Mouse (Mus musculus): Measurements from ENCODE around the gene Tmod1. TPM values are rescaled to one million over a fixed set of nuclear protein-coding genes. Genes with fewer than 3 reads are reported as not detected.
A peak's percentile ranks its signal among the peaks of the same experiment; 100 is the strongest.

Gene Tmod1
- total RNA-seq, 2 experiments from 2014 or later: 199 to 210 TPM

DNA sequence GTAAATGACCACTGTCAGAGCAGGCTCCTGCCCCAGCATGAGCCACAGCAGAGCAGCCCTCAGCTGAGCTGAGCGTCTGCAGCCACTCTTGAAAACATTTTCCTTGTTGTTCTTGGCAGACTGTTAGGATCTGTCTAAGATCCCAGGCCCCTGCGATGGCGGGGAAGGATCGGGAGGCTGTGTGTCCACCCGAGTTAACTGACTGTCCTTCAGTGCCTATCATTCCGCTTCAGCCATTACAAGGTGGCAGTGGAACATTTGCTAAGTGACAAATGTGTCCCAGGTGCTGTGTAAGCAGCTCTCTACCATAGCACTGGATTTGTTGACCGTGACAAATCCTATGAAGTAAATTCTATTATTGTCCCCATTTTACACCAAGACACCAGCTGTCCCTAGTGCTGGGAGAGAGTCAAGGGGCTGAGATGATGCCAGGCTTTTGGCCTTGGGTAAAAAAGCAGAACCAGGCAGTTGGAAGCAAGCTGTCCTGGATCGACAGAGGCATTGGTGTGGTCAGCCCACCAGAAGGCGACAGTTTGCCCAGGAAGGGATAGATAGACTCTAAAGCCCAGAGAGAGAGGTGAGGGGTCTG, 46.6 kb downstream of the Tmod1 start:
- no peak for DNase-seq
- intact Hi-C loops (cut with DNase I): loop anchor here (5.0 kb wide), 1 partner anchor 43 kb away; no protein-coding TSS in a partner anchor

DNA sequence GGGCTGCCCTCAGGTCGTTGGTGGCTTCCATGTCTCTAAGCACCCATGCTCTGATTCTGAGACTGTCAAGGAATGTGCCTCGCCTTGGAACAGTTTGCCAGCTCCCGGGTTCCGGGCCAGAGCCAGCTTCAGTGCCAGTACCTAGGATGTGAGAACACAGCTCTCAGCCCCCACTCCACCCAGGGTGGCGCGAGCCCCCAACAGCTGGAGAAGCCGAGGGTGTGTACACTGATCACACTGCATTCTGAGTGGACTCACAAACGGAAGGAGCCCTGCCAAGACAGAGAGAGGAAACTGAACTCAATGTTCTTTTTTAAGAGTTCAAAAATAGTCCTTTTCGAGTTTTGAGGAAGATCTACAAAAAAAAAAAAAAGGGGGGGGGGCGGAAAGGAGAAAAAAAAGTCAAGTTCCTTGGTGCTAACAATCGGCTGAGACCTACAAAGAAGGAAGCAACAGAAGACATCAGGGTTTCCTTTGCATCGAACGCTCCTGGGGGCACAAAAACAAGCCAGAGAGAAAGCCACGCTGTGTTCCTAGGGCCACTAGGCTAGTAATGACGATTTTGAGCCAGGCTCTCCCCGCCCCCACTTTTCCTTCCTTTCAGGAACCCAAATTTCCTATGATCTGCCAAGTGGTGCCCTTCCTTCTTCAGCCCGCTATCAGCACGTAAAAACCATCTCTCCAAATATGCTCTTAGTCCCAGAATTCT, 48.1 kb downstream of the Tmod1 start:
- DNase-seq: peak; percentile 47
- intact Hi-C loops (cut with DNase I): loop anchor here (5.0 kb wide), 1 partner anchor 45 kb away; no protein-coding TSS in a partner anchor

DNA sequence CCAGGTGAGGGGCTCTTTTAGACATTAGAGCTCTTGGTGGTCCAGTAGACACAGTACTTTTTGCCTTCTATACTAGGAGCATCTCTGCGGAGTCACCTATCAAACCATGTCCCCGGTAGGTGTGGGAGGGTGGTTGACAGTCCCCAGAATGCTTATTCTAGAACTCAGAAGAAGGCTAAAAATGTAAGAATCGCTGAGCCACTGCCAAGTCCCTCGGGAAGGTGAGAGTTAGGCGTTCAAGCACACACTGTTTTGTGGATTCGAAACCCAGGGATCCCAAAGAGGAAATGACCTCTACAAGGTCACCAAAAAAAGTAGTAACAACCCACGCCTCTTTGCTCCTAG, 48.7 kb downstream of the Tmod1 start:
- no peak for DNase-seq
- intact Hi-C loops (cut with DNase I): loop anchor here (5.0 kb wide), 1 partner anchor 45 kb away; no protein-coding TSS in a partner anchor

DNA sequence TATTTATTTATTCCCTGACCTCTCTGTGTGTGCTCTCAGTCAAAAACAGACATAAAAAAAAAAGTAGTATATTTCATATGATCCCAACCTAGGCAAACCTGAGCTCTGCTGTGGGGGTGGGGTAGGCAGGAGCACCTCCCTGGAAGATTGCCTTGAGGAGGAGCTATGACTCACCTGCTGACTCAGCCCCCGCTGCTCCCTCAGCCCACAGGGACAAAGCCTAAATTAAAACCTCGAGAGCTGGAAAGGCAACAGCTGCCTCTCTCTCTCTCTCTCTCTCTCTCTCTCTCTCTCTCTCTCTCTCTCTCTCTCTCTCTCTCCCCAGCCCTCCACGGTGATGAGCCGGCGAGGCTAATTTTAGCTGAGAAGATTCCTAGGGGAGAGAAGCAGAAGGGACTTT, 49.1 kb downstream of the Tmod1 start:
- DNase-seq: peak; percentile 55 to 64
- intact Hi-C loops (cut with DNase I): loop anchor here (5.0 kb wide), 1 partner anchor 46 kb away; no protein-coding TSS in a partner anchor

DNA sequence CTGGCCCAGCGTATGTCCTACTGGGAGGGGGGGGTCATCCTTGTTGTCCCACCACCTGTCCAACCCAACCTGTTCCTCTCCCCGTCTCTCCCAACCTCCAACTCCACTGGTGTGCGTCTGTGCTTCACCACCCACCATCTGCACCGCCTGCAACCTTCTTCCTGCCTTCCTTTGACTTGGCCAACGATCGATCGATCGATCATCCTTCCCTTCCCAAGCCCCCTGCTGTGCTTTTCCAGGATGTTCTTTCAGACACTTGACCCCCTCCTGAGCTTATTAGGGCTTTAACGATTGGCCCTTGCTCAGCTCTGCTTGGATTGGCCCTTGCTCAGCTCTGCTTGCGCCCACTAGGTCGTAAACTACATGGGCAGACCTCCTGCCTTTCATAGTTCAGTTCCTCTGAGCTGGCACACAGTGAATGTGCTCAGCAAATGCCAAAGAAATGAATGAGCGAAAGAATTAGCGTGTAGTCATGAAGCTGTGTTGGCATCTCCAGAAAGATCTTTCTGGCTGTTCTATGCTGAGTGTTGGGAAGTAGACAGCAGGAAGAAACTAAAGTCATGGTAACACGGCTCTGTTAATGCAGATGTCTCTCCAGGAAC, 50.9 kb downstream of the Tmod1 start:
- no peak for DNase-seq
- intact Hi-C loops (cut with DNase I): loop anchor here (5.0 kb wide), 1 partner anchor 47 kb away; no protein-coding TSS in a partner anchor

DNA sequence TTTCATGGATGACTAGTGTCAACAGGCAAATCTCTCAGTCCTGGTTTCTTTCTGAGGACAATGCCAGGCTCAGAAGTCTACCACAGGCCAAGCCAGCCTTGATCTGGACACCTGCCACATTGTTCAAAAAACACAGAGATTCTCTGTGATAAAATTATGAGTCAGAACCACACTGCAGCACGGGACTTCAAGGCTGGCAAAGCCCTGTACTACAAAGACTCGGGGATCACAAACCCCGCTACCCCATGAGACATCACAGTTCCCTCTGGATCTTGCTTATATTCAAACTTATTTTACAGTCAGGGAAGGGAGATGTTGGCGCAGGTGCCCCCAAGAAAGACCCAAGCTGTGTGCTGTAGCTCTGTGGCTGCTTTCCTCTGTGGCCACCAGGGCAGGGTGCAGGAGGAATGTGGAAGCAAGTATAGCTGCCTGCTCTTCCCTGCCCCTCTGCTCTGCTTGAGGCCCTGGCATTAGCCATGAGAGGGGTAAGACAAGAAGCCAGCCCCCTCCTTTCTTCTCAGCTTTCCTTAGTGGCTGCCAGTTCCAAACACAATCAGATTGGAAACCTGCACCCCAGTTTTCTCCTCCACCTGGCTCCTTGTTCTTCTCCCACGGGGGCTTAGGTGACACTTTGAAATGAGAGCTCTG, 53.8 kb downstream of the Tmod1 start:
- intact Hi-C loops (cut with DNase I): no loop called here
- no peak for DNase-seq

DNA sequence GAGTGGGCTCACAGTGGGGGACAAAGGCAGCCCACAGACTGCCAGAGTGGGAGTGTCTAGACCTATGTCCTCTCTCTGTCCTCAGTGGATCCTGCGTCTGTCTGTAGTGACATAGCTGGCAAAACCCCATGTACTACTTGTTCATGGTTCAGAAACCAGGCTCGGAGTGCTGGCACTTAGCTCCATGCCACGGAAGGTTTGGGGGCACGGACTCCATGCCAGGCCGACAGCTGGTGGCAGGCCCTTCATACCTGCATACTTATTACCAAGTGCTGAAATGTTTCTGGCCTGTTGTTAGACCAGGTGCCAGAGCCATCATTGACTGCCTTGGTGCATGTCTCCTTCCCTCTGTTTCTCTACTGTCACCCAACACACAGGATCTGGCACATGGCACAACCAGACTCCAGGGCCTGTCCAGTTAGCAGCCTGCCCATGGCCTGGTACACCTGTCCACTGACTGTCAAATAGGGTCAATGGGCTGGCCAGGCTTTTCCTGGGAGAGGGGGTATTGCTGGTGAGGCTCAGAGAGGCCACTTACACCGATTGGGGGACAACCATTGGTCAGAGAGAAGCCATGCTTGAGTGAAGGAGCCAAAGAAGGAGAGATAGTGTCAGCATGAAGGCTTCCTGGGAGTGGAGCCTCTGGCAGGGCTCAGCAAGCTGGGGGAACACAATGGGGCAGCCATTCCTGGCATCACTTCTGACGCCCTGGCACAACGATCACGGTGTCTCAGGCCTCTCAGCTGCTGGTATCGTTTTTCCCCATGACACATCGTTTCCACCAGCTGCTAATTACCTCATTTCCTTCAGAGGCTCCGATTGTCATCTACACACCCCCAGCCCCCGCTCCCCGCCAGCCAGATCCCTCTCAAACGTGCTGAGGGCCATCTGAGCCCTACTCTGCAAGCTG, 56.4 kb downstream of the Tmod1 start:
- DNase-seq: no peak
- intact Hi-C loops (cut with DNase I): no loop called here

DNA sequence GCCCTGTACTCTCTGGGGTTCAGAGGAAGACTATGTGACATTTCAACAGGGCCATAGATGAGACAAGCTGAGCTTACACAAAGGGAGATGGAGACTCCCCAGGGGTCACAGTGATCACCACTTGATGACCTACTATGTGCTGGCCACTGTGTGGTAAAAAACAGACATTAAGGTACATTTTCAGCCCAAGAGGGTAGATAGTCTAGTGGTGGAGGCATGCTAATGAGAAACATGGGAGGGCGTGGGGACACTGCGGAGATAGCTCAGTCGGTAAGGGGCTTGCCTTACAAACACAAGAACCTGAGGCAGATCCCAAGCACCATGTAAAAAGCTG, 57.1 kb downstream of the Tmod1 start:
- intact Hi-C loops (cut with DNase I): no loop called here

DNA sequence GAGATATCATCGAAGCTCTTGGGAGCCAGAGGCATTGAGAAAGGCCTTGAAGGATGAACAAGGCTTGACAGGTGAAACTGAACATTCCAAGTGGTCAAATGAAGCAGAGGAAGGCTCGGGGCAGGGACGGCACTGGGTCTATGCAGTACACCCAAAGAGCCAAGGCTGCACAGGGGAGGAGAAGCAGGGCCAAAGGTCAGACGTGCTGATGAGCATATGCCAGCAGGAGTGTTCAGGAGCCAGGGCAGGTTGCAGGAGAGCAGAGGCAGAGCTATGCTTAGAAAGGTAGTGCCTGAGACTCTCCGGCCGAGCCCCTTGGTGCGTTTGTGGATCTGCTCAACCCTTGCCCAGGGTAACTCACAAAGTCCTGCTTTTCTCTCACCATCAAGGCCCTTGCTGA, 57.8 kb downstream of the Tmod1 start:
- no peak for DNase-seq
- intact Hi-C loops (cut with DNase I): no loop called here

More for the DNA sequence above, 57.1 kb downstream of the Tmod1 start:
- no peak for DNase-seq

DNA sequence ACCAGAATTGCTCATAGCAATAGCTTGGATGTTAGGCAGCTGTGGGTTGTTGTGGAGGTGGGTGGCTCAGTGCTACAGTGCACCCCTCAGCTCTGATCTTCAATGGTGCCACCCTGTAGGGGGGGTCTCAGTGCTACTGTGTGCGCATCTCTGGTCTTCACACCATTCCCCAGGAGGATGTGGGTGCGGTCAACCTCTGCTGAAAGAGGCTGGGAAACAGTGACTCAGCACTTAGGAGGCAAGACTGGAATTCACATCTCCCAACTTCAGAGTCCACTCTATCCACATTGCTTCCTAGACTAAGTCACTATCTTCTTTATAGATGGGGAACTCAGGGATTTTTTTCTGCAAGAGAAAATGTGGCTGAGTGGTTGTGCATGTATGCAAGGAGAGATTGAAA, 58.9 kb downstream of the Tmod1 start:
- DNase-seq: no peak

DNA sequence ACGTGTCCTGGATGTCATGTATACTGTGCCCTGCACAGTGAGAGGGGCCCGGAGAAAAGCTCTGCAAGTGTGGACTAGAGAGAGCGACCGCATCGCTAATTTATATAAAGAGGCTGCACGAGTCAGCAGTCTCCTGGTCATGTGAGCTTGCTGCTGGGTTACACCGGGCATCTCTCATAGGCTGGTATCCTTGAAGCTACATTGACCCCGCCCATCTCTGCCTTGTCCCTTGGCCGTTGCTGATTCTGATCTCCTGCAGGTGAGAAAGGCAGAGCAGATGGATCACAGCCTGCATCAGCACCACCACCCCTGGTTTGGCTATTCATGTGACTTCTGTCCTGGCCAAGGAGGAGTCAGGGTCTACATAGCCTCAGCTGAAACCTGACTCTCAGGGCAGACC, 60.4 kb downstream of the Tmod1 start:
- intact Hi-C loops (cut with DNase I): no loop called here
- no peak for DNase-seq

More for the DNA sequence above, 58.9 kb downstream of the Tmod1 start:
- intact Hi-C loops (cut with DNase I): no loop called here

DNA sequence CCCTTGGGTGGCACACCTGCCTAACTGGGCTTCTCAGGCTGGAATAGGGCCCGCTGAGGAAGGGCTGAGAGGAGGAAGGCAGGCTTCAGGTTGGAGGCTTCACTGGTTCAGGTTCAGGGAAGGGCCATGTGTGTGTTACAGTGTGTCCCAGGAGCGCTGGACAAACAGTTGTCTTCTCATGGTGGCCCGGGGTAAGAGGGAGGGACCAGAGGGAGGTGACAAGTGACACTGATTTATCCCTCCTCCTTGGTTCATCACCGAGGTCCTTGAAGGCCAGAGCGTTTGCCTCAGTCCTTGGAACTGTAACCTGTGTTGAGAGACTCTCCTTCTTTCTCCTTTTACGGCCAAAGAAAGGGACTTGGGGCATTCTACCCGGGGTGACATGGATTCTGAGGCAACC, 61.8 kb downstream of the Tmod1 start:
- intact Hi-C loops (cut with DNase I): loop anchor here (2.0 to 5.0 kb wide), 2 partner anchors 36 to 58 kb away; no protein-coding TSS in a partner anchor
- no peak for DNase-seq

DNA sequence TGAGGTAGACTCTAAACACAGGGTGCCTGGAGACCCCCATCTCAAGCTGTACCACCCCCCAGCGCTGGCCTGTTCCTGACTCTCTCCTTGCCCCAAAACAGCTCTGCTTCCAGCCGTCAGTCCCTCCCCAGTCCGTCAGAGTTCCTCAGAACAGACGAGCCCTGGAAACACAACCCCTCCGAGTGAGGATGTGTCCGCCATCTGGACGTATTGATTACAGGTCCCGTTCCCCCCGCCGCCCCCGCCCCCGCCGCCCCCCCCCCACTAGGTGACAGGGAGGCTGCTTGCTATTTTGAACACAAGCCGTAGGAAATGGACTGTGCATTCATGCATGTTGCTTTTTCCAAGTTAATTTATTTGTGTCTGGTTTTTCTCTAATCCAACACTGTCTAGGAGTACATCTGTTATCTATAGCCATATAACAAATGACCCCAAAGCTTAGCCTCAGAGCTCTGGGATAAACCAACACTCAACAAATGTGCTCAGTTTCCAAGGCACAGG, 62.5 kb downstream of the Tmod1 start:
- no peak for DNase-seq
- intact Hi-C loops (cut with DNase I): loop anchor here (2.0 to 5.0 kb wide), 2 partner anchors 36 to 59 kb away; no protein-coding TSS in a partner anchor

DNA sequence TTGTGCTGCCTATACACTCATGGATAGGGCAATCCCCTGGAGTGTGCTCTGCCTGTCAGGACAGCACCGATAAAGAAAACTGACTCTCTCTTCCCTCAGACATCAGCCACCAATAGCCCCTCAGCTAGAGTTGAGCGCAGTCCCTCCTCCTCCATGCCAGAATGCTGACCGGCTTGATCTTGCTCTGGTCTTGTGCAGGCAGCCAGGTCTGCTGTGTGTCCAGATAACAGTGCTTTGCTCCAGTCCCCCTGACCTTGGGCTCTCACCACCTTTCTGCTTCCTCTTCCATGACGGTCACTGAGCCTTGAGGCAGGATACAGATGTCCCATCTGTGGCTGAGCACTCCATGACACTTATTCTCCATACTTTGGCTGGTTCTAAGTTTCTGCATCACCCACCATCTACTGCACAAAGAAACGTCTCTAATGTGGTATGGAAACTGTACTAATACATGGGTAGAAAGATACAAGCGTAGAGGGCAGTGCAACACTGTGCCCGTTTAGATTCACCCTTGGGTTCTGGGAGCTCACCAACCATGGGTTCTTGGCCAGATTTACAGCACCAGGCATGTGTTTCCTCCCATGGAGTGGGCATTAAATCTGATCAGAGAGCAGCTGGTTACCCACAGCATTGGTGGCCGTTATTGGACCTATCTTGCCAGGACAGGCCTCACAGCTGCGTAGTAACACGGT, 63.5 kb downstream of the Tmod1 start:
- DNase-seq: no peak
- intact Hi-C loops (cut with DNase I): loop anchor here (5.0 kb wide), 1 partner anchor 60 kb away; no protein-coding TSS in a partner anchor

DNA sequence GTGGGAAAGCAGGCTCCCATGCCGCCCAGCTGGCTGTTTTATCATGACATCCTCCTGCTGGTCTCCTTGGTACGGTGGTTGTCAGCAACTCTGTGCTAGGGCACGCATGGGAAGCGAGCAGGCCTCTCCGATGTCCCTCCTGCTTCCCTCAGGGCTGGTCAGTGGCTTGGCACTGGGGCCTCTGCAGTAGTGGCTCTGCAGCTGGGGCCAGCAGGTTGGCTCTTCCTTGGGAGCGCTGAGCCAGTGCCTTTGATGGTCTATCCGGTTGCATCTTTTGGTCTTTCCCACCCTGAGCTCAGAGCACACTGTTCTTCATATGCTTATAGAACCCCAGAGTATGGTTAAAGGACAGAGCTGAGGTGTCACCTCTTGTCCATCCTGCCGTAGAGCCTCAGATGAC, 71.3 kb downstream of the Tmod1 start:
- no peak for DNase-seq
- intact Hi-C loops (cut with DNase I): no loop called here

DNA sequence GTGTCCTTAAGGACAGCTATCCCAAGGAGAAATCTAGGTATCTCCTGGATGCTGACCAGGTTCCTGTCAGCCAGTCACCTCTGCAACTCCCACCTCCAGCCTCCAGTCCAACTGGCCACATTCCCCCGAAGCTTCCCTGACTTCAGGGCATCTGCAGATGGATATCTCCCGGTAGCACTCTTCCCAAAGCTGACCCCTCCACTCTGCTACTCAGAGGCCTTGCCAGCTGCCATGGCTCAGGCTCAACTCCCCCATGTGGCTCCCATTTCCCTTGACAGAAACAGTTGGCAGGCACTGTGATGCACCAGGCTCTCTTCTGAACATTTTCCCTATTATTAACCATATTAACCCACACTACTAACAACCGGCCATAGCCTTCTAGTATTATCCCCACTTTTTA, 72.6 kb downstream of the Tmod1 start:
- intact Hi-C loops (cut with DNase I): no loop called here
- DNase-seq: no peak

DNA sequence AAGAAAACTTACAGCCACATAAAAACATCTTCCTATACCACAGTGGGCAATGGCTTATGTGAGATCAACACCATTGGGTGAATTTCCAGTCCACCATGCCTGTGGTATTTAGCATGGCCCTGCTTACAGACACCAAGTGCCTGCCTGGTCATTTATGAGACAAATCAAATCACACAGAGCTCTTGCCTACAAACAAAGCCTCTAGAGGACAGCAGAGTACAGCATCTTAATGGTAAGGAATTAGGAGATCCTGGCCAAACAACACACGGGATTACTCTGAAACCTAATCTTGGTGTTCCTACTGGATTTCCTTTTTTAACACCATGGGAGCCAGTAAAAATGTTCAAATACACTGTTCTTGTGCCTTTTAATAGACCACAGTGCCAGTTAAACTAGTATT, 76.6 kb downstream of the Tmod1 start:
- intact Hi-C loops (cut with DNase I): no loop called here
- no peak for DNase-seq

DNA sequence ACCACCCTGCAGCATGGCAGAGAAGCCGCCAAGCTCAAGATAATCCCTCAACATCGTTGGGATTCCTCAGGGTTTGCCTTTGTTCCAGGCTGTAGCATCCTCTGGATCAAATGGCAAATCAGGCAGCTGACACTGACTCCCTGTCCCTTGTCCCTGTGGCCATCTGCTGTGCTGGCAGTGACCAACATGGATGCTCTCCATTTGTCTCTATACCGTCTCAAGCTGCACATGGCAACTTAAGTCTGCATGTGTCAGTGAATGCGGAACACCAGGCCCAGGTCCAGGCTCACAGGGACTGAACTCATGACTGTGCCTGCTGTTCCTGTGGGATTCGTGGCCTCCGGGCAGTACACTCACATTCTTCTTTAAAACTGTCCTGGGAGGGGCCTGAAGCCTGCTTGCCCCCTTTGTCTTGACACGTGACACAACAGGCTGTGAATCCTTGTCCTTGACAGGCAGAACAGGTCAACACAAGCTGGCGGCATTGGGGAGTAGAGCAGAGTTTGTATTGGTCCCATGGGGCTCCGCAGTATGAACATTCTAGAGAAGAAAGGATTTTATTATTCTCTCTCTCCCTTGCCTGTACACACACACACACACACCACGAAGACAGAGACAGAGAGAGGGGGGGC, 77.9 kb downstream of the Tmod1 start:
- DNase-seq: no peak
- intact Hi-C loops (cut with DNase I): no loop called here

DNA sequence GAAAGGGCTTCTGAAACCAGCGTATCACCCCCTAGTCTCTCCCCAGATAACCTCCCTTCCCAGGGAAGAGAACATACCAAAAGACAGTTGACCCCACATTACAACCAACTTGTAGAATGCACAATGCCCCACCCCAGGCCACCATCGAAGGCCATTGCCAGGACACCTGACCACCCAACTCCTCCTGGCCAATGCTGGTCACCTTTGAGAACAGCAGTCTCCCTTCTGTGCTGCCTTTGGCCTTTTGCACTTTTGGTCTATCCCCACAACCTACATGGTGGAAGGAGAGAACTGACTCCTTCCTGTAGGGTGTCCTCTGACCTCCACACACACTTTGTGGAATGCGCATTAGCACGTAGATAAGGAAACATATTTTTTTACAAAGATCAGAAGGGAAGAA, 78.8 kb downstream of the Tmod1 start:
- intact Hi-C loops (cut with DNase I): no loop called here
- DNase-seq: no peak
